Mouse (Mus musculus): ENCODE results near the gene Disp1.

Gene Disp1

DNA sequence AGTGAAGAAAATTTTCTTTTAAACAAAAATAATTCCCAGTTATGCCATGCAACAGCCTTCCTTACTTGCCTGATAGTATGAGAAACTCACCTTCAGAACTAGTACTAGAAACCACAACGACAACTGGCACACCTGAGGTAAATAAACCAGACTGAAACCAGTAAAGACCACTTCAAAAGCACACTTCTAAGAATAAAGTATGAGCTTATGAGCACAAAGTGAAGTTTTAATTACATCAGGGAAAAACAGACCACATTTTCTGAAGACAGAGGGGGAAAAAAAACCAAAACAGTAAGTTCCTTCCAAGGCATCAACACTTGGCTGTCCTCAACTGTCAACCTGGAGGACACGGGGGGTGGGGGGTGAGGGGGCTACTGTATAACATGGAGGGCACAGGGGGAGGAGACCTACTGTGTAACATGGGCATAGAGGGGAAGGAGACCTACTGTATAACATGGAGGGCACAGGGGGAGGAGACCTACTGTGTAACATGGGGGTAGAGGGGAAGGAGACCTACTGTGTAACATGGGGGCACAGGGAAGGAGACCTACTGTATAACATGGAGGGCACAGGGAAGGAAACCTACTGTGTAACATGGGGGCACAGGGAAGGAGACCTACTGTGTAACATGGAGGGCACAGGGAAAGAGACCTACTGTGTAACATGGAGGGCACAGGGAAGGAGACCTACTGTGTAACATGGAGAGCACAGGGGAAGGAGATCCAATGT, 40.9 kb downstream of the Disp1 start:
- CTCF ChIA-PET = no interaction called here
- POLR2A ChIA-PET = interaction anchor here in 1 of 4 experiments (1.2 kb wide), 1 partner anchor 32 kb away, joined by 3 read pairs; no protein-coding TSS in a partner anchor

DNA sequence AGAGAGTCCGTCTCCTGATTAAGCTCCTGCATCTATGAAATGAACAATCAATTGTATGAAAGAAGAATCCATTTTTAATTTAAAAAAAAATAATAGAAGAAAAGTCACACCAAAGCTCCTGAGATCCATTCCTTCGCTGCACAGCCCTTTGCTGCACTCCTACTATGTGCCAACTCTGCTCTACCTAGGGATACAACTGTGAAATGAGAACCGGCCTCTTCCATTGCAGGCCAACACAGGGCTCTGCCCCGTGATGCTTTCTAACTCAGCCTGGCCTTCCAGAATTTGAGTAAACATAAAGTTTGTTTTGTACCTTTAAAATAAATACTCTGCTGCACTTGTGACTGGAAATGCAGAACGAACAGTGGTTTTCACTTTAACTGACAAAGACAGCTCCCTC, 42.0 kb downstream of the Disp1 start:
- ChIA-PET POLR2A (no interaction called here), CTCF (no interaction called here)

GRCm38 (mm10) chr1:183175236-183175635, 46.1 kb downstream of the Disp1 start:
- CTCF ChIA-PET = no interaction called here
- POLR2A ChIA-PET = interaction anchor here in 3 of 4 experiments (0.6 to 1.3 kb wide), 3 partner anchors 9 to 85 kb away, joined by 3 to 6 read pairs (median 3); no protein-coding TSS in a partner anchor

DNA sequence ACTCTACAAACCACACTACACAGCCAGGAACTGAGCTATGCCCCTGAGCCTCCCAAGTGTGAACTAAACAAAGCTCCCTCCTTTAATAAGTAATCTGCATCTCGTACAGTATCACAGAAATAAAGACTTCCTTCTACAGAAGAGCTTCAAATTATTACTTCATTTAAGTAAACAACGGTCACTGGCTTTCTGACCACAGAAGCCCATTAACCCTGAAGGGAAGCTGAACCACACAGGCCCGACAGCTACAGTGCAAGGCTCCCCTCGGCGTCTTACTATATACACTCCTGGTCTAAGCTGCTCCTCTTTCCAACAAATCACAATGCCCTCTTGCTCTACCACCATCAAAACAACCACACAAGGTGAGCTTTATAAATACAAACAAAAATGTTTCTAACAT, 50.2 kb downstream of the Disp1 start:
- CTCF ChIA-PET = no interaction called here
- POLR2A ChIA-PET = interaction anchor here in 2 of 4 experiments (0.5 to 1.3 kb wide), 2 partner anchors 11 to 50 kb away, joined by 3 to 7 read pairs; partner anchors contain the start of gene Disp1 (in 1 of the 2)

GRCm38 (mm10) chr1:183168465-183168864, 52.9 kb downstream of the Disp1 start:
- CTCF ChIA-PET = no interaction called here

GRCm38 (mm10) chr1:183167776-183168175, 53.5 kb downstream of the Disp1 start:
- ChIA-PET POLR2A (interaction anchor here in 3 of 4 experiments (0.6 to 1.0 kb wide), 3 partner anchors 86 to 886 kb away, joined by 3 to 6 read pairs (median 4); no protein-coding TSS in a partner anchor), CTCF (no interaction called here)

More at GRCm38 (mm10) chr1:183168465-183168864, 52.9 kb downstream of the Disp1 start:
- POLR2A ChIA-PET = no interaction called here

GRCm38 (mm10) chr1:183166700-183167099, 54.6 kb downstream of the Disp1 start:
- POLR2A ChIA-PET = no interaction called here
- CTCF ChIA-PET = interaction anchor here in 1 of 4 experiments (1.0 kb wide), 1 partner anchor 13 kb away, joined by 3 read pairs; no protein-coding TSS in a partner anchor

DNA sequence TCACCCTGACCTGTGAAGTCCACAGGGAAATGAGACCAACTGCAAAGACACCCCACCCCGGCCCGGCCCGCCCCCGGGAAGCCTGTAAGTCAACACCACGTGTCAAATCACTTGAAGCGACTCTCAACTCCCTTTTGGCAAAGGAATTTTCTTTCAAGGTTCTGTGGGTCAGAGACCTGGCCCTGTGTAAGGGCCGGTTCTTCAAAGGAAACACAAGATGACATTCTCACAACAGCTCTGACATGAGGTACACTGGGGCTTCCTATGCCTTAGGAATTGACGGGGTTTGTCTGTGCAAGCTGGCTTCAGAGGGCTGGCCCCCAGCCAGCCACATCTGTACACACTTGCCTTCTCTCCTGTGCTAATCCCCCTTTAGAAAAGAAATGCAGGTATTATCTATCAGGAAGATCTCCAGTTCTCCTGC, 56.7 kb downstream of the Disp1 start:
- CTCF ChIA-PET = no interaction called here
- POLR2A ChIA-PET = interaction anchor here in 3 of 4 experiments (0.7 to 1.3 kb wide), 3 partner anchors 14 to 66 kb away, joined by 3 read pairs; no protein-coding TSS in a partner anchor

DNA sequence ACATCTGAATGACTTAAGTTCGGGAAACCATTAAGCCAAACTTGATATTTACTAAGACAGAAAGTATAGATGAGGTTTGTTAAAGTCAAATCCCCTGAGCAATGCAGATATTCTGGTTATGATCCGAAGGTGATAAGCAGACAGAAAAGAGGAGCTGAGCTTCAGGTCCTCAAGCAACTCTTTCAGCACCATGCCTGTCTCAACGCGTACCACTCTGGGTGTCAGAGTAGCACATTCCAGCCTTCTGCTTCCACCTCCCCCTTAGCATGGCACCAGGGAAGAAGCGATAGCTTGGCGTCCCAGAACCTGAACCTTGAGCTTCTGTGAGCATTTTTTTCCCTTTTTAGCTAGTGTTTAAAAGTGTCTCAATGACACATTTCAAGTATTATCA, 57.1 kb downstream of the Disp1 start:
- ChIA-PET CTCF (interaction anchor here in 1 of 4 experiments (0.6 kb wide), 1 partner anchor 52 kb away, joined by 3 read pairs; no protein-coding TSS in a partner anchor), POLR2A (interaction anchor here in 1 of 4 experiments (0.7 kb wide), 1 partner anchor 48 kb away, joined by 3 read pairs; no protein-coding TSS in a partner anchor)

GRCm38 (mm10) chr1:183163512-183164189, 57.7 kb downstream of the Disp1 start:
- POLR2A ChIA-PET = interaction anchor here in 1 of 4 experiments (0.7 kb wide), 1 partner anchor 47 kb away, joined by 3 read pairs; no protein-coding TSS in a partner anchor
- CTCF ChIA-PET = interaction anchor here in 1 of 4 experiments (0.6 kb wide), 1 partner anchor 52 kb away, joined by 3 read pairs; no protein-coding TSS in a partner anchor

- POLR2A ChIA-PET = interaction anchor here in 1 of 4 experiments (0.6 kb wide), 1 partner anchor 9 kb away, joined by 3 read pairs; no protein-coding TSS in a partner anchor
- CTCF ChIA-PET = no interaction called here
These were observed 60.3 kb downstream of the Disp1 start for GRCm38 (mm10) chr1:183161057-183161456.

DNA sequence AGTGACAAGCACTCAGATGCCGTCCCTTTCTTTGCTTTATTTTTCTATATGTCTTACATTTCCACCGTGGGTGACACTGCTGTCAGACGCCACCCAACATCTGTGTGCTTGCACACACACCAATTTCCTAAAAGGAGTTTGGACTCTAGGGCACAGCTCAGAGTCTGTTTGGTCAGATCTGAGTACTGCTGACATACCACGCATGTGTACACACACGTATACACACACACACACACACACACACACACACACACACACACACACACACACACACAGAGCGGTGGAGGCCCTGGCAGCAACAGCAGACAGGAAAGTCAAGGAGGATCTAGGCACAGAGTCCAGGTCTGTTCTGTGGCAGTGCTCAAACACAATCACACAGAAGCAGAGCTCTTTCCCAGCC, 61.1 kb downstream of the Disp1 start:
- POLR2A ChIA-PET = interaction anchor here in 1 of 4 experiments (0.6 to 0.7 kb wide), 2 partner anchors 10 to 11 kb away, joined by 3 to 7 read pairs; no protein-coding TSS in a partner anchor
- CTCF ChIA-PET = interaction anchor here in 1 of 4 experiments (0.6 kb wide), 1 partner anchor 17 kb away, joined by 3 read pairs; no protein-coding TSS in a partner anchor

GRCm38 (mm10) chr1:183159183-183159582, 62.1 kb downstream of the Disp1 start:
- ChIA-PET CTCF (no interaction called here), POLR2A (no interaction called here)

DNA sequence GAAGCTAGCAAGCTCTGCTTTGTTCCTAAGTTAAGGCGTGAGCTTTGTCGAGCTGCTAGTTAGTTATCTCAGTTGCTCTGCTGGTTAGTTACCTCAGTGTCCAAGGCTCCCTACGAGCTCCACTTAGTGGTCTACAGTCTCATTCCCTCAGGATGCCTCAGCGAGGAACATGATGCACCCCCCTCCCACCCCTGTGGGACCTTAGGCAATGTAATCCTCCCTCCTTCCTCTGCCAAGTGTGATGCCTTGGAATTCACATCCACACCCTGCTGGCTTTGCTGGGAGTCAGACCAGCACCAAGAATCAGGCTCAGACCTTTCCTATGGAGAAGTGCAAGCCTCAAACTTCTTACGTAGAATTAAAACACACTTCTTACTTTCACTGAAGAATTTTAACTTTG, 65.7 kb downstream of the Disp1 start:
- ChIA-PET POLR2A (no interaction called here), CTCF (no interaction called here)

DNA sequence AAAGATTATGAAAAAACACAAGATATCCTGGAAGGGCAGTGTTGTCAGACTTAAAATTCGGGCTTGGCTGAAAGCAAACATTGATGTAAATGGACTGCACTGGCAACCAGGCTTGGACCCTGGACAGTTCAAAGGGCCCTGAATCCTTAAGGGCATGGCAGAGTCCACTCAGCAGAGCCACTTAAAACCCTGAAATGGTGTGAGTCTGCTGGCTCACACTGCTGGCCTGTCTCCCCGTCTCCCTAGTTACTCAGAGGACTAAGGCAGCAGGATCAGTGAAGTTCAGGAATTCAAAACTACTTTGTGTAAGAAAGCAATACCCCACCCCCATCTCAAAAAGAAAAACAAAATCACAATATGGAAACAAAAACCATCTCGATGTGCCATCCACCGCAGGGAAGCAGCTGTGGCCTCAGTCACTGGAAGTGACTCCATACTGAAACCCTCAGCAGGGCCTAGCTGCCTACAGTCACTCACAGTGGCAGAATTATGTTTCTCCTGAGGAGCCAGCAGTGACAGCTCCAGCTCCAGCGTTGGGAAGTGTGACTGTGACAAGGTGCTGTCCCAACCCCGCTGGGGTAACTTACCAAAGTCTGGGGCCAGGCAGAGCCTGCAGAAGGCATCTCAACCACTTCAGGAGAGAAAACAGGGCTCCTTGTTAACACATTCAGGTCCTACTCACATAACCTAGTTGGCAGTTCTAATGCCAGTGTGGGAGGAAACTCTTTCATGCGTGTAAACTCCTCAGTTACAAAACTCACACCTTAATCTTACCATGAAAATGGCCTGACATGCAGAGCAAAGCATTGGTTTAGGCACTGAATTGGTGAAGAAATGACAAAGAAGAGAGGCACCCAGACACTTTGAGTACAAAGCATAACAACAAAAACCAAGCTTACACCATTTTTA, 66.8 kb downstream of the Disp1 start:
- CTCF ChIA-PET = no interaction called here
- POLR2A ChIA-PET = no interaction called here

DNA sequence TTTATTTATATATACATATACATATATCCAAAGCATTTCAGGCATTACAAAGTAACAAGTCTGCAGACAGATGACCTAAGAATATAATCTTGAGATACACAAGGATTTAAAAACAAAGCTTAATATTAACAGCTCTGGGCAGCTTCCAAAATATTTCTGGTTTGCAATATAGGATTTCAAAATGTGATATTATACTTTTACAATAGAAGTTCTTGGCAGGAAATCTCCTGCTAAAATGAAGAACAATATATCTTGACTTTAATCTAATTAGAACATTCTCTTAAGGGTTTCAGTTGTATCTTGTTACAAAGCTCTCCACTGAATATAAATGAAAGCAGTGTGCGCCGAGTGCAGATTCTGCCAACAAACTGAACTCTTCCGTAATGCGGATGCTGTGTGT, 68.0 kb downstream of the Disp1 start:
- ChIA-PET POLR2A (no interaction called here), CTCF (interaction anchor here in 1 of 4 experiments (1.0 kb wide), 1 partner anchor 13 kb away, joined by 3 read pairs; no protein-coding TSS in a partner anchor)

DNA sequence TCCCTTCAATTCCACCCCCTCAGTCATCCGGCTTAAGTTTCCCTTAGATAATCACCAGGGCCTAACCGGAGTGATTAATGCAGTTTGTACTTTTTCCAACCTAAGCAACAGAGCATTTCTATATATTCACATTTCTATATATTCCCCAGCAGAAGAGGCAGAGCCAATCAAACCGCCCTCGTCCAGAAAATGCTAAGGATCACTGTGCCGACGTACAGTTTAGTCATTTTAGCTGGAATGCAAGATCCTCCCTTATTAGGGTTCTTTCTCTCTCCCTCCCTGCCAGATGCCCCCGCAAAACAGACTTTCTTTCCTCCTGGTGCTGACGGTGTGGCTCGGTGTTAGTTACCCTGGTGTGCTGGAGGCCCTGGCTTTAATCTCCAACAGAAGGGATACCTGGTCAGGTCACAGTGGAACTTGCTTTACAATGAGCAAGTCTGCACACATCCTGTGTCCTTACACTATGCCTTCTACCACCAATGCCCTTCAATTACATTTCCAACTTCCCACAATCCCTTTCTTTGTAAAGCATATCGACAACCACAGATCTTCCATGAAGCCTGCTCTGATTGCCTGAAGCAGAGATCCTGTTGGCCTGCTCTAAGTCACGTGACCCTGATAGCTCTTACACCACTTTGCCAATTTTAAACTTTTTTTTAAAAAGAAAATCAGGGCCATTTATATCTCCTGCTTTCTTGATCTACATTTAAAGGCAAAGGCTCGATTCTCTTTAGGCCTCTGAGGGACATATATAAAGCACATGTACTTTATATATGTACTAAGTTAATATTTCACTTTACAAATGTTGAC, 69.6 kb downstream of the Disp1 start:
- ChIA-PET CTCF (no interaction called here), POLR2A (no interaction called here)

DNA sequence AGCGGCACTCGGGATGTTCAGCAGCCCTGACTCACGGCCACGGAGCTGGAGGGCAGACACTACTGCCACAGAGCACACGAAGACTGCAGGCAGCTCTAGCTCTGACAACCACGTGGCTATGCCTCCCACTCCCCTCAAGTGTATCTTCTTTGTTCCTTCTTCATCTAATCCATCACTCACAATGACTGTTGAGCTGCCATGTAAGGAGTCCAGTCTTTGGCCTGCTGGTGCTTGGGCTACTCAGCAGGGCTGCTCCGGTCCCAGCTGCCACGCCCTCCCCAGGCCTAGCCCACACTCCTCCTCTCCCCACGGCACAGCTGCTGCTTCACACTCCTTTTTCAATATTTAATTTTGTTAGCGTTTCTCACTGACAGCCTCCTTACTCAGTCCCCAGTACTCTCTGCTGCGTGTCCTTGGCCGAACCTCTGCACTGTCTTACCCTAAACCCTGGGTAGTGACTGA, 70.9 kb downstream of the Disp1 start:
- POLR2A ChIA-PET = interaction anchor here in 1 of 4 experiments (1.0 kb wide), 1 partner anchor 15 kb away, joined by 3 read pairs; no protein-coding TSS in a partner anchor
- CTCF ChIA-PET = interaction anchor here in 1 of 4 experiments (0.5 kb wide), 1 partner anchor 65 kb away, joined by 3 read pairs; no protein-coding TSS in a partner anchor

Data from embryonic stem cell, embryonic (primary cell).